Mouse (Mus musculus): ENCODE results near the gene Fam163b. TPM values are rescaled to one million over a fixed set of nuclear protein-coding genes. Genes with fewer than 3 reads are reported as not detected.

Gene Fam163b
- polyA plus RNA-seq, 1 experiment from 2014 or later, result 0.43 TPM

- no peaks in the 10 kb centered on the region for H3K36me3 ChIP-seq (ENCODE audit: insufficient read depth, low read length)
- ATAC-seq, result no peak
- DNase-seq (ENCODE audit: low spot score), result no peak
- no peak for TF ChIP-seq EP300 (IDR thresholded peaks at IDR 0.05)
- no peak for TF ChIP-seq CTCF (IDR thresholded peaks at IDR 0.05)
- no peaks in the 10 kb centered on the region for H3K9me3 ChIP-seq (ENCODE audit: low read length)
- no peak overlapping the region for H3K4me2 ChIP-seq (replicated peaks; ENCODE audit: low read depth, low read length)
- no peaks in the 10 kb centered on the region for H3K4me1 ChIP-seq (ENCODE audit: insufficient read depth, low read depth, low read length)
- H3K9ac ChIP-seq (replicated peaks; ENCODE audit: low read depth), result no peak overlapping the region
- no peak overlapping the region for H3K4me3 ChIP-seq (ENCODE audit: low read depth, low read length)
- no peaks in the 10 kb centered on the region for H3K27me3 ChIP-seq (replicated peaks; ENCODE audit: insufficient read depth, low read length)
- WGBS, result 49% methylated on average over 11 of the region's 11 CpGs
- no peak overlapping the region for H3K27ac ChIP-seq (ENCODE audit: low read length)
Measured at GRCm38 (mm10) chr2:27162656-27163055, 20.4 kb upstream of the Fam163b start.

DNA sequence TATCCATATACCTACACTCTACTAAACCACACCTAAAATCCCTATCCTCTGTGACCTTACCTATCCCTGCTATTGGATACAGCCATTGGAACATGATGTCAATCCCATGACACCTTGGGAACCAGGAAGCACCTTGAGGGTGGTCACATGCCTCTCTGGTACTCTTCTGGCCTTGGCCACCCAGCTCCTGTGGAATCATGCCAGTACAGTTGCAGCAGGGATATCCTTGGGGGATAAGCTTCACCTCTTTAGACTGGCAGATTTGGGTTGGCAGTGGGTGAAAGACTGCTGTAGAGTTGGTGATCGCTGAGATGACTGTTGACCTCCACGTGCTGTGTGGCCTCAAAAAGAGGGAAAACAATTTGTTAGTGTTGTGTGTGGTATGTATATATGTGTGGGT, 19.2 kb upstream of the Fam163b start:
- no peak for DNase-seq (ENCODE audit: low spot score)
- Histone ChIP-seq H3K4me1 (ENCODE audit: insufficient read depth, low read depth, low read length) (no peaks in the 10 kb centered on the region), H3K4me2 (replicated peaks; ENCODE audit: low read depth, low read length) (no peak overlapping the region), H3K9ac (replicated peaks; ENCODE audit: low read depth) (no peak overlapping the region), H3K4me3 (ENCODE audit: low read depth, low read length) (no peak overlapping the region), H3K36me3 (ENCODE audit: insufficient read depth, low read length) (no peaks in the 10 kb centered on the region), H3K27ac (ENCODE audit: low read length) (no peak overlapping the region), H3K27me3 (replicated peaks; ENCODE audit: insufficient read depth, low read length) (no peaks in the 10 kb centered on the region), H3K9me3 (ENCODE audit: low read length) (no peaks in the 10 kb centered on the region)
- TF ChIP-seq CTCF (IDR thresholded peaks at IDR 0.05) (no peak), EP300 (IDR thresholded peaks at IDR 0.05) (no peak)
- no peak for ATAC-seq
- 75% methylated on average over 2 of the region's 2 CpGs for WGBS

GRCm38 (mm10) chr2:27156596-27156995, 14.3 kb upstream of the Fam163b start:
- Histone ChIP-seq H3K27me3 (replicated peaks; ENCODE audit: insufficient read depth, low read length) (no peaks in the 10 kb centered on the region), H3K4me2 (replicated peaks; ENCODE audit: low read depth, low read length) (no peak overlapping the region), H3K9me3 (ENCODE audit: low read length) (no peaks in the 10 kb centered on the region), H3K27ac (ENCODE audit: low read length) (no peak overlapping the region), H3K4me3 (ENCODE audit: low read depth, low read length) (no peak overlapping the region), H3K36me3 (ENCODE audit: insufficient read depth, low read length) (no peaks in the 10 kb centered on the region), H3K9ac (replicated peaks; ENCODE audit: low read depth) (no peak overlapping the region), H3K4me1 (ENCODE audit: insufficient read depth, low read depth, low read length) (no peaks in the 10 kb centered on the region)
- 73% methylated on average over 6 of the region's 6 CpGs for WGBS
- ATAC-seq, result no peak
- no peak for TF ChIP-seq EP300 (IDR thresholded peaks at IDR 0.05)
- TF ChIP-seq CTCF (IDR thresholded peaks at IDR 0.05), result no peak
- DNase-seq (ENCODE audit: low spot score), result no peak

DNA sequence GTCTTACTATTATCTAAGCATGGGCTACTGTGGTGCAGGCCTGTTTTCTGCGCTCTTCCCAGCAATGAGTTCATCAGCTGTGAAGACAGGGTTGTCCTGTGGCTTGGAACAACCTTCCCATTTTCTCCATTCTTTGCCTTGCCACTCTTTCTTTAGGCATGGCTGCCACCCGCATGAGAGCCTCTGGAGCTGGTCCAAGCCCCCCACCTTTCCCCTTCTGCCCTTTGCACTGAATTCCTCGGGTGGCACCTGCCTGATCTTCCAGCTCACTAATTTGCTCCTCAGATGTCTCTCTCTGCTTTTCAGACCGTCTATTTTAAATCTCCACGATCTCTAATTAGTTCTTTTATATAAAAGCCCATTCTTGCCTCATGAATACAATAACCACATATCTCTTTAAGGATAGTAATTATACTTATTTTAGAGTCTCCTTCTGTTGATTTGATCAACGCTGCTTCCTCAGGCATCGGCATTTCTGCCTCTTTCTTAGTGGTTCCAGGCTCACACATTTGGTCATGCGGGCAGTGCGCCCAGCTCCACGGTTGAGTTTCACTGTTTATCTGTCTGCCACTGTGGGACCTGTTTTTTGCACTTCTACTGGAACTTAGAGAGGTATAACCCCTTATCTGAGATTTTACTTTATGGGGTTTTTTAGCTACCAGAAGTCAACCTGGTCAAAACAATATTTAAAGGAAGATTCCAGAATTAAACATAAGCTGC, 12.3 kb upstream of the Fam163b start:
- Histone ChIP-seq H3K27ac (ENCODE audit: low read length) (no peak overlapping the region), H3K9me3 (ENCODE audit: low read length) (no peaks in the 10 kb centered on the region), H3K36me3 (ENCODE audit: insufficient read depth, low read length) (no peaks in the 10 kb centered on the region), H3K4me2 (replicated peaks; ENCODE audit: low read depth, low read length) (no peak overlapping the region), H3K4me1 (ENCODE audit: insufficient read depth, low read depth, low read length) (no peaks in the 10 kb centered on the region), H3K27me3 (replicated peaks; ENCODE audit: insufficient read depth, low read length) (no peaks in the 10 kb centered on the region), H3K9ac (replicated peaks; ENCODE audit: low read depth) (no peak overlapping the region), H3K4me3 (ENCODE audit: low read depth, low read length) (no peak overlapping the region)
- no peak for TF ChIP-seq EP300 (IDR thresholded peaks at IDR 0.05)
- TF ChIP-seq CTCF (IDR thresholded peaks at IDR 0.05), result no peak
- ATAC-seq, result no peak
- 73% methylated on average over 10 of the region's 10 CpGs for WGBS
- DNase-seq (ENCODE audit: low spot score), result no peak

DNA sequence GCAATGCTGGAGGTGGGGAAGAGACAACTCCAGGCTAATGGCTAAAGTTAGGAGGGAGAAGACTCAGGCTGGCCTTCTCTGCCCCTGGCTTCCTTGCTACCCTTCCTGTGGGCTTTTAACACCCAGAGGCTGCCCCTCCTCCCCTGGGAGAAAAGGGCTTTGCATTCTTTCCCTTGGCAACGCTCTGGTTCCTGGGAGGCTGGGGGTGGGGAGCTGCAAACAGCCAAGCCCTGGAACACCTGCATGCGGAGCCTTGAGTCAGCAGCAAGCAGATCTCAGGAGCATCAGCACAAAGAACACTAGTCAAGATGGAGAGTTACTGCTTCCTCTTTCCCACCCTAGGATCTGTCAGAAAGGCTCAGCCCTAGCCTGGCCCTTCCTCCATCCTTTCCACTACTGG, 7.2 kb upstream of the Fam163b start:
- Histone ChIP-seq H3K9ac (replicated peaks; ENCODE audit: low read depth) (no peak overlapping the region), H3K9me3 (ENCODE audit: low read length) (no peaks in the 10 kb centered on the region), H3K4me3 (ENCODE audit: low read depth, low read length) (no peak overlapping the region), H3K27me3 (replicated peaks; ENCODE audit: insufficient read depth, low read length) (no peaks in the 10 kb centered on the region), H3K4me2 (replicated peaks; ENCODE audit: low read depth, low read length) (no peak overlapping the region), H3K4me1 (ENCODE audit: insufficient read depth, low read depth, low read length) (no peaks in the 10 kb centered on the region), H3K27ac (ENCODE audit: low read length) (no peak overlapping the region), H3K36me3 (ENCODE audit: insufficient read depth, low read length) (no peaks in the 10 kb centered on the region)
- no peak for TF ChIP-seq EP300 (IDR thresholded peaks at IDR 0.05)
- TF ChIP-seq CTCF (IDR thresholded peaks at IDR 0.05), result no peak
- no peak for ATAC-seq
- DNase-seq (ENCODE audit: low spot score), result no peak
- WGBS, result 8% methylated on average over 2 of the region's 2 CpGs

DNA sequence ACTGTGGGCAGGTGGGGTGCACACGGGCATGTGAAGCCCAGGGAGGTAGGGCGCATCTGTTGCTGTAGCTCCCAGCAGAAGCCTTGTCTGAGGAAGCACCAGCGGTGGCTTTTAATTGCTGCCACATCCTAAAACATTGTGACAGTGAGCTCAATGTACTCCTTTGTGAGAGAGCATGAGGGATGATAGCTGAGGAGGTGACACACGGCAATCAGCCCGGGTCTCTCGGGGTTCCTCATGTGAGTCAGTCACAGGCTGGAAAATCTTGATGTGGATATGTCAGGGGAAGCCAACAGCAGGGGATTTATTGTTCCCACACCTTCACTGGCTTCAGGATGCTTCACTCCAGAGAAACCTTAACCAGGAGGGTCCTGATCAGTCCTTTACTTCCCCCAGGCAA, 4.5 kb upstream of the Fam163b start:
- TF ChIP-seq CTCF (IDR thresholded peaks at IDR 0.05) (no peak), EP300 (IDR thresholded peaks at IDR 0.05) (no peak)
- no peak for DNase-seq (ENCODE audit: low spot score)
- H3K4me1 ChIP-seq (ENCODE audit: insufficient read depth, low read depth, low read length), result no peaks in the 10 kb centered on the region; the same call in 1 of the 2 replicates
- H3K4me2 ChIP-seq (replicated peaks; ENCODE audit: low read depth, low read length), result no peak overlapping the region
- no peak for ATAC-seq
- H3K36me3 ChIP-seq (ENCODE audit: insufficient read depth, low read length), result no peaks in the 10 kb centered on the region
- no peak overlapping the region for H3K9ac ChIP-seq (replicated peaks; ENCODE audit: low read depth)
- no peaks in the 10 kb centered on the region for H3K9me3 ChIP-seq (ENCODE audit: low read length)
- H3K4me3 ChIP-seq (ENCODE audit: low read depth, low read length), result no peak overlapping the region
- H3K27ac ChIP-seq (ENCODE audit: low read length), result no peak overlapping the region
- 72% methylated on average over 6 of the region's 6 CpGs for WGBS
- peaks cover 6% of the 10 kb centered on the region; the same call in 1 of the 2 replicates for H3K27me3 ChIP-seq (replicated peaks; ENCODE audit: insufficient read depth, low read length)

Data from lung, postnatal 0 days (tissue).